Mouse (Mus musculus): ENCODE results near the gene Msmo1. TPM values are rescaled to one million over a fixed set of nuclear protein-coding genes. Genes with fewer than 3 reads are reported as not detected.

The Msmo1 gene
- polyA plus RNA-seq, 1 experiment from 2014 or later = 160 TPM

- ATAC-seq (ENCODE audit: low FRiP score, low TSS enrichment) (no peak), DNase-seq (ENCODE audit: low spot score) (no peak)
- 82% methylated on average over 8 of the region's 9 CpGs for WGBS
- Histone ChIP-seq H3K9me3 (ENCODE audit: control insufficient read depth, low read length) (no peaks in the 10 kb centered on the region), H3K27me3 (ENCODE audit: control insufficient read depth, insufficient read depth, low read length) (no peaks in the 10 kb centered on the region), H3K4me3 (ENCODE audit: low read depth, low read length) (no peak overlapping the region), H3K27ac (replicated peaks) (no peak overlapping the region), H3K9ac (ENCODE audit: low read length) (no peak overlapping the region), H3K4me2 (replicated peaks; ENCODE audit: low read depth) (no peak overlapping the region), H3K36me3 (ENCODE audit: control insufficient read depth, insufficient read depth, low read length) (no peaks in the 10 kb centered on the region), H3K4me1 (replicated peaks; ENCODE audit: control insufficient read depth, insufficient read depth) (no peaks in the 10 kb centered on the region)
- no peak for TF ChIP-seq CTCF (IDR thresholded peaks at IDR 0.05; ENCODE audit: low read depth)
- no peak for TF ChIP-seq EP300 (optimal IDR thresholded peaks at IDR 0.05)
Measured at GRCm38 (mm10) chr8:64768645-64769044, 35.1 kb upstream of the Msmo1 start.

GRCm38 (mm10) chr8:64767047-64767446 lies 33.5 kb upstream of the Msmo1 start:
- Histone ChIP-seq H3K9me3 (ENCODE audit: control insufficient read depth, low read length) (no peaks in the 10 kb centered on the region), H3K36me3 (ENCODE audit: control insufficient read depth, insufficient read depth, low read length) (no peaks in the 10 kb centered on the region), H3K27me3 (ENCODE audit: control insufficient read depth, insufficient read depth, low read length) (no peaks in the 10 kb centered on the region), H3K4me2 (replicated peaks; ENCODE audit: low read depth) (no peak overlapping the region), H3K9ac (ENCODE audit: low read length) (no peak overlapping the region), H3K4me3 (ENCODE audit: low read depth, low read length) (no peak overlapping the region), H3K4me1 (replicated peaks; ENCODE audit: control insufficient read depth, insufficient read depth) (no peaks in the 10 kb centered on the region), H3K27ac (replicated peaks) (no peak overlapping the region)
- ATAC-seq (ENCODE audit: low FRiP score, low TSS enrichment) (no peak), DNase-seq (ENCODE audit: low spot score) (no peak)
- TF ChIP-seq EP300 (optimal IDR thresholded peaks at IDR 0.05) (no peak), CTCF (IDR thresholded peaks at IDR 0.05; ENCODE audit: low read depth) (no peak)
- 93% methylated on average over 9 of the region's 9 CpGs for WGBS

- Histone ChIP-seq H3K27me3 (ENCODE audit: control insufficient read depth, insufficient read depth, low read length) (no peaks in the 10 kb centered on the region), H3K9me3 (ENCODE audit: control insufficient read depth, low read length) (no peaks in the 10 kb centered on the region), H3K27ac (replicated peaks) (no peak overlapping the region), H3K36me3 (ENCODE audit: control insufficient read depth, insufficient read depth, low read length) (no peaks in the 10 kb centered on the region), H3K4me3 (ENCODE audit: low read depth, low read length) (no peak overlapping the region), H3K4me1 (replicated peaks; ENCODE audit: control insufficient read depth, insufficient read depth) (no peaks in the 10 kb centered on the region), H3K4me2 (replicated peaks; ENCODE audit: low read depth) (no peak overlapping the region), H3K9ac (ENCODE audit: low read length) (no peak overlapping the region)
- DNase-seq (ENCODE audit: low spot score) (no peak), ATAC-seq (ENCODE audit: low FRiP score, low TSS enrichment) (no peak)
- 59% methylated on average over 9 of the region's 9 CpGs for WGBS
- TF ChIP-seq CTCF (IDR thresholded peaks at IDR 0.05; ENCODE audit: low read depth) = no peak
Measured at GRCm38 (mm10) chr8:64764075-64764474, 30.5 kb upstream of the Msmo1 start.

- H3K9ac ChIP-seq (ENCODE audit: low read length) = no peak overlapping the region
- no peaks in the 10 kb centered on the region for H3K9me3 ChIP-seq (ENCODE audit: control insufficient read depth, low read length)
- DNase-seq (ENCODE audit: low spot score) (no peak), ATAC-seq (ENCODE audit: low FRiP score, low TSS enrichment) (no peak)
- H3K4me3 ChIP-seq (ENCODE audit: low read depth, low read length) = no peak overlapping the region
- WGBS = 87% methylated on average over 1 of the region's 1 CpGs
- H3K4me2 ChIP-seq (replicated peaks; ENCODE audit: low read depth) = no peak overlapping the region
- no peaks in the 10 kb centered on the region for H3K27me3 ChIP-seq (ENCODE audit: control insufficient read depth, insufficient read depth, low read length)
- no peaks in the 10 kb centered on the region for H3K4me1 ChIP-seq (replicated peaks; ENCODE audit: control insufficient read depth, insufficient read depth)
- no peak for TF ChIP-seq EP300 (optimal IDR thresholded peaks at IDR 0.05)
- no peak for TF ChIP-seq CTCF (IDR thresholded peaks at IDR 0.05; ENCODE audit: low read depth)
- peaks cover 3% of the 10 kb centered on the region for H3K36me3 ChIP-seq (ENCODE audit: control insufficient read depth, insufficient read depth, low read length)
- no peak overlapping the region for H3K27ac ChIP-seq (replicated peaks)
Measured at GRCm38 (mm10) chr8:64762751-64763150, 29.2 kb upstream of the Msmo1 start.

- Histone ChIP-seq H3K27ac (replicated peaks) (no peak overlapping the region), H3K4me2 (replicated peaks; ENCODE audit: low read depth) (no peak overlapping the region), H3K36me3 (ENCODE audit: control insufficient read depth, insufficient read depth, low read length) (peaks cover 3% of the 10 kb centered on the region), H3K4me1 (replicated peaks; ENCODE audit: control insufficient read depth, insufficient read depth) (no peaks in the 10 kb centered on the region), H3K9me3 (ENCODE audit: control insufficient read depth, low read length) (no peaks in the 10 kb centered on the region), H3K9ac (ENCODE audit: low read length) (no peak overlapping the region), H3K4me3 (ENCODE audit: low read depth, low read length) (no peak overlapping the region), H3K27me3 (ENCODE audit: control insufficient read depth, insufficient read depth, low read length) (no peaks in the 10 kb centered on the region)
- peak; percentile 89 for ATAC-seq (ENCODE audit: low FRiP score, low TSS enrichment)
- TF ChIP-seq CTCF (IDR thresholded peaks at IDR 0.05; ENCODE audit: low read depth) = peak; percentile 79
- no peak for TF ChIP-seq EP300 (optimal IDR thresholded peaks at IDR 0.05)
- 57% methylated on average over 8 of the region's 8 CpGs for WGBS
- peak; percentile 44 for DNase-seq (ENCODE audit: low spot score)
Measured at GRCm38 (mm10) chr8:64761430-64761829, 27.8 kb upstream of the Msmo1 start.

- WGBS = 94% methylated on average over 15 of the region's 15 CpGs
Measured at GRCm38 (mm10) chr8:64757956-64758355, 24.4 kb upstream of the Msmo1 start.

More at GRCm38 (mm10) chr8:64757956-64758355, 24.4 kb upstream of the Msmo1 start:
- no peak for ATAC-seq (ENCODE audit: low FRiP score, low TSS enrichment)
- Histone ChIP-seq H3K9ac (ENCODE audit: low read length) (no peak overlapping the region), H3K36me3 (ENCODE audit: control insufficient read depth, insufficient read depth, low read length) (peaks cover 9% of the 10 kb centered on the region), H3K9me3 (ENCODE audit: control insufficient read depth, low read length) (no peaks in the 10 kb centered on the region), H3K4me1 (replicated peaks; ENCODE audit: control insufficient read depth, insufficient read depth) (no peaks in the 10 kb centered on the region), H3K4me2 (replicated peaks; ENCODE audit: low read depth) (no peak overlapping the region), H3K27ac (replicated peaks) (no peak overlapping the region), H3K4me3 (ENCODE audit: low read depth, low read length) (no peak overlapping the region), H3K27me3 (ENCODE audit: control insufficient read depth, insufficient read depth, low read length) (no peaks in the 10 kb centered on the region)
- TF ChIP-seq EP300 (optimal IDR thresholded peaks at IDR 0.05) = no peak
- TF ChIP-seq CTCF (IDR thresholded peaks at IDR 0.05; ENCODE audit: low read depth) = no peak
- DNase-seq (ENCODE audit: low spot score) = no peak

Measured in stomach, postnatal 0 days (tissue).